Mouse (Mus musculus): ENCODE results near the gene Spag7. TPM values are rescaled to one million over a fixed set of nuclear protein-coding genes. Genes with fewer than 3 reads are reported as not detected.

Gene Spag7
- total RNA-seq, 1 experiment: 74.5 TPM

- H3K4me3 ChIP-seq (ENCODE audit: insufficient read depth in 1 of 2, low read depth in 1 of 2, low read length in 2 of 2, poor library complexity in 1 of 2, severe bottlenecking in 1 of 2): no peak overlapping the region
- TF ChIP-seq ZC3H11A (IDR thresholded peaks at IDR 0.05; ENCODE audit: borderline replicate concordance, low read depth, low read length) (no peak), HCFC1 (IDR thresholded peaks at IDR 0.05; ENCODE audit: borderline replicate concordance, insufficient read depth, low read length) (no peak), MAFK (IDR thresholded peaks at IDR 0.05; ENCODE audit: insufficient read depth, low read depth, low read length) (no peak), ZNF384 (IDR thresholded peaks at IDR 0.05; ENCODE audit: low read depth, low read length) (no peak), CHD2 (IDR thresholded peaks at IDR 0.05; ENCODE audit: low read depth, low read length) (no peak)
- H3K9ac ChIP-seq (ENCODE audit: insufficient read depth, low read depth, low read length, poor library complexity, severe bottlenecking): no peak overlapping the region
- H3K4me1 ChIP-seq (ENCODE audit: control insufficient read depth in 2 of 2, insufficient read depth in 2 of 2, low read length in 2 of 2, poor library complexity in 1 of 2): peaks cover 5 to 23% of the 10 kb centered on the region in 2 experiments; a peak in 3 of 4 replicates
- no peak for DNase-seq (ENCODE audit: low read depth, low spot score)
- H3K36me3 ChIP-seq (ENCODE audit: control insufficient read depth, insufficient read depth, low read length, poor library complexity, severe bottlenecking): peaks cover 3% of the 10 kb centered on the region; the same call in 1 of the 2 replicates
- no peak overlapping the region for H3K27ac ChIP-seq (ENCODE audit: insufficient read depth, low read depth, low read length, poor library complexity, severe bottlenecking)
- in situ Hi-C loops (cut with MboI; ENCODE audit: low sequenced_read_pairs in 2 of 2, unreplicated experiment in 2 of 2): no loop called here
- H3K9me3 ChIP-seq (ENCODE audit: control insufficient read depth, insufficient read depth, low read depth, low read length): no peaks in the 10 kb centered on the region
Observed at GRCm38 (mm10) chr11:70678092-70678491, 8.9 kb upstream of the Spag7 start.

DNA sequence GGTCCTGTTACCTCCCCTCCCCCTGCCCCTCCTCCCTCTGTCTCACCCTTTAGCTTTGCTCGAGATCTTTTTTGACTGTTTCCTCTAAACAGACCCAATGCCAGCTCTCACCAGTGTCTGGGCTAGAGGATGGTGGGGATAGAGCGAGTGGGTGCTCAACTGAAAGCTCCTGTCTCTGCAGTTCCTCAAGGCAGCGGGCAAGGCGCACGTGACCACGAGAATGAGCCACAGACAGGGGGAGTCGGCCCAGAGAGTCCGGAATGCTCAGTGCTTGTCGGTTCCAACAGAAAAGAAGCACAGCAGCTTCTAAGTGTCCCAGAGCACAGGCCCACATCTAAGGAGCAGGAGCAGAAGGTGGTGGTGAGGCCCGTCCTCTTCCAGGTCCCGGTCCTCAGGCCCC lies 5.3 kb upstream of the Spag7 start:
- in situ Hi-C loops (cut with MboI; ENCODE audit: low sequenced_read_pairs in 2 of 2, unreplicated experiment in 2 of 2): no loop called here
- Histone ChIP-seq H3K27ac (ENCODE audit: insufficient read depth, low read depth, low read length, poor library complexity, severe bottlenecking) (no peak overlapping the region), H3K9ac (ENCODE audit: insufficient read depth, low read depth, low read length, poor library complexity, severe bottlenecking) (no peak overlapping the region), H3K36me3 (ENCODE audit: control insufficient read depth, insufficient read depth, low read length, poor library complexity, severe bottlenecking) (peaks cover 5% of the 10 kb centered on the region; the same call in 1 of the 2 replicates), H3K4me1 (ENCODE audit: control insufficient read depth in 2 of 2, insufficient read depth in 2 of 2, low read length in 2 of 2, poor library complexity in 1 of 2) (peaks cover 0 to 13% of the 10 kb centered on the region in 2 experiments; a peak in 1 of 4 replicates), H3K4me3 (ENCODE audit: insufficient read depth in 1 of 2, low read depth in 1 of 2, low read length in 2 of 2, poor library complexity in 1 of 2, severe bottlenecking in 1 of 2) (no peak overlapping the region), H3K9me3 (ENCODE audit: control insufficient read depth, insufficient read depth, low read depth, low read length) (no peaks in the 10 kb centered on the region)
- no peak for DNase-seq (ENCODE audit: low read depth, low spot score)
- TF ChIP-seq HCFC1 (IDR thresholded peaks at IDR 0.05; ENCODE audit: borderline replicate concordance, insufficient read depth, low read length): no peak

DNA sequence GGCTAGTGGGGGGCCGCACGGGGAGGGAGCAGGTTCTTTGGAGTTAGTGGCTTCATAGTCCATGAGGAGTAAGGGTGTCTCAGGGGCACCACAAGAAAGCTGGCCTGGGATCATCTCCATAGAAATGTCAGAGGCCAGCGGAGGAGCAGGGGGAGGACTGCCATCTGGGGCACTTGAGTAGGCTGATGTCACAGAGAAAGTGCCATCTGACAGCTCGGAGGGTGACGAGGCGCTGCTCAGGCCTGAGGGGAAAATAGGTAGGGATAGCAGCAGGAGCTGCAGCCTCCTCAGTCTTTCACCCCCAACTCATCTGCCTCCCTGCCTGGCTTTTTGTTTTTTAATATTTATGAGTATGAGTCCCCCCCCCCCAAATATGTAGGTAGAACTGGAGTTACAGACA lies 4.8 kb upstream of the Spag7 start:
- Histone ChIP-seq H3K4me3 (ENCODE audit: insufficient read depth in 1 of 2, low read depth in 1 of 2, low read length in 2 of 2, poor library complexity in 1 of 2, severe bottlenecking in 1 of 2) (no peak overlapping the region), H3K4me1 (ENCODE audit: control insufficient read depth in 2 of 2, insufficient read depth in 2 of 2, low read length in 2 of 2, poor library complexity in 1 of 2) (peaks cover 0 to 13% of the 10 kb centered on the region in 2 experiments; a peak in 1 of 4 replicates), H3K27ac (ENCODE audit: insufficient read depth, low read depth, low read length, poor library complexity, severe bottlenecking) (no peak overlapping the region), H3K36me3 (ENCODE audit: control insufficient read depth, insufficient read depth, low read length, poor library complexity, severe bottlenecking) (peaks cover 5% of the 10 kb centered on the region; the same call in 1 of the 2 replicates), H3K9me3 (ENCODE audit: control insufficient read depth, insufficient read depth, low read depth, low read length) (no peaks in the 10 kb centered on the region), H3K9ac (ENCODE audit: insufficient read depth, low read depth, low read length, poor library complexity, severe bottlenecking) (no peak overlapping the region)
- no peak for DNase-seq (ENCODE audit: low read depth, low spot score)
- TF ChIP-seq ZC3H11A (IDR thresholded peaks at IDR 0.05; ENCODE audit: borderline replicate concordance, low read depth, low read length) (no peak), HCFC1 (IDR thresholded peaks at IDR 0.05; ENCODE audit: borderline replicate concordance, insufficient read depth, low read length) (no peak), ZNF384 (IDR thresholded peaks at IDR 0.05; ENCODE audit: low read depth, low read length) (no peak), MAFK (IDR thresholded peaks at IDR 0.05; ENCODE audit: insufficient read depth, low read depth, low read length) (no peak), CHD2 (IDR thresholded peaks at IDR 0.05; ENCODE audit: low read depth, low read length) (no peak)
- in situ Hi-C loops (cut with MboI; ENCODE audit: low sequenced_read_pairs in 2 of 2, unreplicated experiment in 2 of 2): no loop called here

GRCm38 (mm10) chr11:70671333-70672047 lies 2.3 kb upstream of the Spag7 start:
- peaks cover 11% of the 10 kb centered on the region; the same call in 1 of the 2 replicates for H3K36me3 ChIP-seq (ENCODE audit: control insufficient read depth, insufficient read depth, low read length, poor library complexity, severe bottlenecking)

More at GRCm38 (mm10) chr11:70671333-70672047, 2.3 kb upstream of the Spag7 start:
- Histone ChIP-seq H3K4me3 (ENCODE audit: insufficient read depth in 1 of 2, low read depth in 1 of 2, low read length in 2 of 2, poor library complexity in 1 of 2, severe bottlenecking in 1 of 2) (no peak overlapping the region), H3K27ac (ENCODE audit: insufficient read depth, low read depth, low read length, poor library complexity, severe bottlenecking) (no peak overlapping the region), H3K9me3 (ENCODE audit: control insufficient read depth, insufficient read depth, low read depth, low read length) (no peaks in the 10 kb centered on the region), H3K9ac (ENCODE audit: insufficient read depth, low read depth, low read length, poor library complexity, severe bottlenecking) (0 out of 2 replicates have a peak overlapping the region, but pooled peaks have one; percentile 17), H3K4me1 (ENCODE audit: control insufficient read depth in 2 of 2, insufficient read depth in 2 of 2, low read length in 2 of 2, poor library complexity in 1 of 2) (peaks cover 0 to 13% of the 10 kb centered on the region in 2 experiments; a peak in 2 of 4 replicates)
- no peak for DNase-seq (ENCODE audit: low read depth, low spot score)
- in situ Hi-C loops (cut with MboI; ENCODE audit: low sequenced_read_pairs in 2 of 2, unreplicated experiment in 2 of 2): no loop called here
- TF ChIP-seq ZNF384 (IDR thresholded peaks at IDR 0.05; ENCODE audit: low read depth, low read length): no peak
- TF ChIP-seq HCFC1 (IDR thresholded peaks at IDR 0.05; ENCODE audit: borderline replicate concordance, insufficient read depth, low read length): no peak
- TF ChIP-seq ZC3H11A (IDR thresholded peaks at IDR 0.05; ENCODE audit: borderline replicate concordance, low read depth, low read length): no peak
